Mouse (Mus musculus): ENCODE data around the gene Papln. TPM values are rescaled to one million over a fixed set of nuclear protein-coding genes. Genes with fewer than 3 reads are reported as not detected.

The Papln gene
- polyA plus RNA-seq, 1 experiment from 2014 or later, result 0.20 TPM

DNA sequence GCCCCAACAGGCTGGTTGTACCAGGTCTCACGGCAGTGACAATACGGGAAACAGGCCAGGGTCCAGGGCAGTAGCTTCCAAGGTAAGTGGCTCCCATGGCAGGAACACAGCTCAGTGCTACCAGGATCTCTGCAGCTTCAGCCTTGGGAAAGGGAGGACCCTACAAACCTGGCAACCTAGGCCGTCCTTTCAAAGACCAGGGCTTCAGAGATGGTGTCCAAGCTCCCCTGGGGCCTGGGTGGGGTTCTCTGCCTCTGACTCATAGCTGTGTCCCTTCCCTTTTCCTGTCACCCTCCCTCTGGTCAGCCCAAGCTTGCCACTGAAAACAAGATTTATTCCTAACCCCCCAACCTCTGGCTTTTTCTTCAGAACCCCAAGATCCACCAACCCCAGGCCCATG is 16.7 kb downstream of the Papln start:
- Histone ChIP-seq H3K36me3 (ENCODE audit: control insufficient read depth, insufficient read depth, low read length) (no peaks in the 10 kb centered on the region), H3K9ac (replicated peaks; ENCODE audit: low read depth, low read length) (no peak overlapping the region), H3K4me3 (ENCODE audit: low read depth, low read length) (no peak overlapping the region), H3K27ac (ENCODE audit: low read depth, low read length) (no peak overlapping the region), H3K9me3 (ENCODE audit: control insufficient read depth, low read length) (no peaks in the 10 kb centered on the region), H3K27me3 (ENCODE audit: control insufficient read depth, insufficient read depth, low read length) (no peaks in the 10 kb centered on the region), H3K4me1 (ENCODE audit: control insufficient read depth, insufficient read depth, low read length) (no peaks in the 10 kb centered on the region), H3K4me2 (ENCODE audit: low read depth, low read length) (no peak overlapping the region)
- WGBS, result 93% methylated on average over 3 of the region's 3 CpGs
- no peak for ATAC-seq (ENCODE audit: low read depth)

DNA sequence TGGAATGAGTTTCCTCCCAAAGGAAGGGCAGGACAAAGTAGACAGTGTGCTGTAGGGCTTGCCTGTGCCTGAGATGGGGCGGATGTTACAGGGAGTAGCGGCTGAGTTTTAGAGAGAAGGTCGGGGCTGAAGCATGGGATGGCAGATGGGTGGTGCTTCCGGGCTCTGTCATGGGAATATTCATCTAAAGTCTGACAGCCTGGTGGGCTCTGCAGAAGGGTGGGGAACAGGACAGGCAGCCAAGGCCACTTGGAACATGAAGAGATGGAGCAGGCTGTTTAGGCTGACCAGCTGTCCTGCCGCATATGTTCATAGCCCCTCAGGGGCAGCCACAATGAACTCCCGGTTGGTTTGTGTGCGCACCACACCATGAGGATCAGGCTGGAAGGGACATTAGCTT is 17.8 kb downstream of the Papln start:
- H3K36me3 ChIP-seq (ENCODE audit: control insufficient read depth, insufficient read depth, low read length), result no peaks in the 10 kb centered on the region
- no peaks in the 10 kb centered on the region for H3K9me3 ChIP-seq (ENCODE audit: control insufficient read depth, low read length)
- WGBS, result 62% methylated on average over 7 of the region's 7 CpGs
- ATAC-seq (ENCODE audit: low read depth), result no peak
- no peak overlapping the region for H3K27ac ChIP-seq (ENCODE audit: low read depth, low read length)
- H3K4me3 ChIP-seq (ENCODE audit: low read depth, low read length), result no peak overlapping the region
- H3K27me3 ChIP-seq (ENCODE audit: control insufficient read depth, insufficient read depth, low read length), result no peaks in the 10 kb centered on the region
- H3K4me2 ChIP-seq (ENCODE audit: low read depth, low read length), result no peak overlapping the region
- no peaks in the 10 kb centered on the region for H3K4me1 ChIP-seq (ENCODE audit: control insufficient read depth, insufficient read depth, low read length)
- no peak overlapping the region for H3K9ac ChIP-seq (replicated peaks; ENCODE audit: low read depth, low read length)

DNA sequence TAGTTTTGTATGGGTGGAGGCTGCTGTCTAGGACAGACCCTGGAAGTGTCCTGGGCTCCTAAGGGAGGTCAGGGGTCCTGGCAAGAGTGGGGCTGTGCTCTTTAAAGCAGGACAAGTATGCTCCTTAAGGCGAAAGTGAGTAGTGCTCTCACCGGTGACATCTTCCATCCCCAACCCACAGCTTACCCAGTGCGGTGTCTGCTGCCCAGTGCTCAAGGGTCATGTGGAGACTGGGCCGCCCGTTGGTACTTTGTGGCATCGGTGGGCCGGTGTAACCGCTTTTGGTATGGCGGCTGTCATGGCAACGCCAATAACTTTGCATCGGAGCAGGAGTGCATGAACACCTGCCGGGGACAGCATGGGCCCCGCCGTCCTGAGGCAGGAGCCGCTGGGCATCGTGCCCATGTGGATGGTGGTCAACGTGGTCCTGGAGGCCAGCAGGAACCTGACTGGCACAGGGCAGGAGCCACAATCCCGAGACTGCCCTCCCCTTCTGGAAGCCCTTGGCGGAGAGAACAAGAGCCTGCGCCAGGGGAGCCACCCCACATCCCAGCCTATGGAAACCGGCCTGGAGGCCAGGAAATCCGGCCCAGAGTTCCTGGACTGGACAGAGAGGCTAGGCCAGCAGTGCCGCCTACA is 18.3 kb downstream of the Papln start:
- Histone ChIP-seq H3K4me3 (ENCODE audit: low read depth, low read length) (no peak overlapping the region), H3K9ac (replicated peaks; ENCODE audit: low read depth, low read length) (no peak overlapping the region), H3K36me3 (ENCODE audit: control insufficient read depth, insufficient read depth, low read length) (no peaks in the 10 kb centered on the region), H3K27ac (ENCODE audit: low read depth, low read length) (no peak overlapping the region), H3K4me1 (ENCODE audit: control insufficient read depth, insufficient read depth, low read length) (no peaks in the 10 kb centered on the region), H3K27me3 (ENCODE audit: control insufficient read depth, insufficient read depth, low read length) (no peaks in the 10 kb centered on the region), H3K9me3 (ENCODE audit: control insufficient read depth, low read length) (no peaks in the 10 kb centered on the region), H3K4me2 (ENCODE audit: low read depth, low read length) (no peak overlapping the region)
- 75% methylated on average over 23 of the region's 23 CpGs for WGBS
- no peak for ATAC-seq (ENCODE audit: low read depth)

DNA sequence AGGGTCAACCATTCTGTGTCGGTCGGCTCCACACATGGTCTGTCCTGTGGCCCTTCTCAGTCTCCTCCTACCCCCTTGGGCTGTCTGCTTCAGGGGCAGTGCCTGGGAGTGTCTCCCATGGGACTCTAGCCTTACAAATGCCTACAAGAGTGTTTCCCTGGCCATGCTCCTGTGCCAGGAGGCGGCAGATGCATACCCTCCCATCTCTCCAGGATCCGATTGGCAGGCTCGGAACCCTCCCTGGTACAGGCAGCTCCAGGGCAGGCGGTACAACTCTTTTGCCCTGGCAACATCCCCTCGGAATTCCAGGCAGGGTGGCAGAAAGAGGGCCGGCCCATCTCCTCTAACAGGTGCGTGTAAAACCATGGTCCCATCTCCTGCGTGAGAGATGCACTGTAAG is 19.2 kb downstream of the Papln start:
- no peak overlapping the region for H3K4me3 ChIP-seq (ENCODE audit: low read depth, low read length)
- no peaks in the 10 kb centered on the region for H3K4me1 ChIP-seq (ENCODE audit: control insufficient read depth, insufficient read depth, low read length)
- no peak for ATAC-seq (ENCODE audit: low read depth)
- no peaks in the 10 kb centered on the region for H3K36me3 ChIP-seq (ENCODE audit: control insufficient read depth, insufficient read depth, low read length)
- H3K9me3 ChIP-seq (ENCODE audit: control insufficient read depth, low read length), result no peaks in the 10 kb centered on the region
- WGBS, result 85% methylated on average over 10 of the region's 10 CpGs
- no peak overlapping the region for H3K4me2 ChIP-seq (ENCODE audit: low read depth, low read length)
- H3K9ac ChIP-seq (replicated peaks; ENCODE audit: low read depth, low read length), result no peak overlapping the region
- H3K27me3 ChIP-seq (ENCODE audit: control insufficient read depth, insufficient read depth, low read length), result no peaks in the 10 kb centered on the region
- no peak overlapping the region for H3K27ac ChIP-seq (ENCODE audit: low read depth, low read length)

DNA sequence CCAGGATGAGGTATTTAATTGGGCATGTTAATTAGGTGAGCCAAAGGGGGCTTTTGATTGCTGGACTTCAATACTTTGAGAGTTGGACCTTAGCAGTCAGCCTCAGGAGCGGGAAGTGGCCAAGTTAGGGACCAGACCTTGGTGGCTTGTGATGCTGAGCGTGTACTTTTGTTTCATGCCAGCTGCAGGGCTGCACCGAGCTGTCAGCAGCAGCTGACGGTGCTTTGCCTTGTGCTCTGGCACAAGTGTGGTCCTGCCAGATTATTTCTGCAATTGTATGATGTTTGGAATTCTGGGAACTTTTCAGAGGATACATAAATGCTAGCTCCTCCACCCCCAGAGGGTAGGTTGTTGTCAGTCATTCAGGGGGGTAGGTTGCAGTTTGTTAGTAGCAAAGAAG is 21.9 kb downstream of the Papln start:
- WGBS, result 61% methylated on average over 4 of the region's 4 CpGs
- H3K27ac ChIP-seq (ENCODE audit: low read depth, low read length), result no peak overlapping the region
- H3K4me1 ChIP-seq (ENCODE audit: control insufficient read depth, insufficient read depth, low read length), result no peaks in the 10 kb centered on the region
- no peak overlapping the region for H3K9ac ChIP-seq (replicated peaks; ENCODE audit: low read depth, low read length)
- H3K4me2 ChIP-seq (ENCODE audit: low read depth, low read length), result no peak overlapping the region
- no peaks in the 10 kb centered on the region for H3K9me3 ChIP-seq (ENCODE audit: control insufficient read depth, low read length)
- no peaks in the 10 kb centered on the region for H3K27me3 ChIP-seq (ENCODE audit: control insufficient read depth, insufficient read depth, low read length)
- H3K4me3 ChIP-seq (ENCODE audit: low read depth, low read length), result no peak overlapping the region
- H3K36me3 ChIP-seq (ENCODE audit: control insufficient read depth, insufficient read depth, low read length), result no peaks in the 10 kb centered on the region
- ATAC-seq (ENCODE audit: low read depth), result no peak

DNA sequence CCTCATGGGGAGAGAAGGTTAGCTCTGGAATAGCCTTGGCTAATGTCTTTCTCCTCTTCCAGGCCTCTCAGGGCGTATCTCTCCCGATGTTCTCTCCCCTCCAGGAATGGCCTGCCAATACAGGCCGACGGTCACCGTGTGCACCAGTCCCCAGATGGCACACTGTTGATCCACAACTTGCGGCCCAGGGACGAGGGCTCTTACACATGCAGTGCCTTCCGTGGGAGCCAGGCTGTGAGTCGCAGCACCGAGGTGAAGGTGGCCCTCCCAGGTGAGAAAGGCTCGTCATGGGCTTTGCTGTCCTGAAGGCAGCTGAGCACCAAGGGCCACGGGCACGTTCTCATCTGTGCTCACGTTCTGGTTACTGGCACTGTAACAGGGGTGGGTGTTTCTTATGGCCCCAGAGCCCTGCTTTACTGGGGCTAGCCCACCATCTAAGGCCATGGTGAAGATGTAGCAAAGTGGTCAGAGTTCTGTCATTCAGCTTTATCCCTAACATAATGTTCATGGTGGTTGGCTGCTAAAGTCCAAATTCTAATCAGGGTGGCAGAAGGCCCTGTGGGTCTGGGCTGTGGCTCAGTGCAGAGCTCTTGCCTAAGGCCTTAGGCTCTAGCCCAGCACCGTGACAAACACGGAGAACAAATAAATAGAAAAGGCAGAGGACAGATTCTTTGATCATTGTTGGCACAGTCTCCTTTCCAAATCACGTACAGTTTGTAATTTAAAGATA is 25.8 kb downstream of the Papln start:
- H3K9ac ChIP-seq (replicated peaks; ENCODE audit: low read depth, low read length), result no peak overlapping the region
- 90% methylated on average over 17 of the region's 17 CpGs for WGBS
- H3K27me3 ChIP-seq (ENCODE audit: control insufficient read depth, insufficient read depth, low read length), result no peaks in the 10 kb centered on the region
- no peaks in the 10 kb centered on the region for H3K4me1 ChIP-seq (ENCODE audit: control insufficient read depth, insufficient read depth, low read length)
- no peaks in the 10 kb centered on the region for H3K9me3 ChIP-seq (ENCODE audit: control insufficient read depth, low read length)
- H3K27ac ChIP-seq (ENCODE audit: low read depth, low read length), result no peak overlapping the region
- no peak overlapping the region for H3K4me2 ChIP-seq (ENCODE audit: low read depth, low read length)
- no peaks in the 10 kb centered on the region for H3K36me3 ChIP-seq (ENCODE audit: control insufficient read depth, insufficient read depth, low read length)
- no peak overlapping the region for H3K4me3 ChIP-seq (ENCODE audit: low read depth, low read length)
- no peak for ATAC-seq (ENCODE audit: low read depth)

DNA sequence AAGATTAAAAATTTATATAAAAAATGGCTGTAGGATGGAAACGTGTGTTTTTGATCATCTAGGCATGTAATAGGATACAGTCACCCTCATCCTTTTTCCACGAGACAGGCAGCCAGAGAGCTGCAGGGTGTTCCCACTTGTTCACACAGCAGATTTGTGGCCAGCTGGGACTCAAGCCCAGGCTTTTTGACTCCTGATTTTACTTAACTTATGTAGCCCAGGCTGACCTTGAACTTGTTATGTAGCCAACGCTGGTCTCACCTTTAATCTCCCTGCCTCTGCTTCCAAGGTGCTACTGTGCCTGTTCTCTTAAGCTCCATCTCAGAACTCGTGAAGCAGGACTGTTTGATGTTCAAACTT is 26.3 kb downstream of the Papln start:
- Histone ChIP-seq H3K27me3 (ENCODE audit: control insufficient read depth, insufficient read depth, low read length) (no peaks in the 10 kb centered on the region), H3K36me3 (ENCODE audit: control insufficient read depth, insufficient read depth, low read length) (no peaks in the 10 kb centered on the region), H3K4me2 (ENCODE audit: low read depth, low read length) (no peak overlapping the region), H3K4me1 (ENCODE audit: control insufficient read depth, insufficient read depth, low read length) (no peaks in the 10 kb centered on the region), H3K9me3 (ENCODE audit: control insufficient read depth, low read length) (no peaks in the 10 kb centered on the region), H3K4me3 (ENCODE audit: low read depth, low read length) (no peak overlapping the region), H3K27ac (ENCODE audit: low read depth, low read length) (no peak overlapping the region), H3K9ac (replicated peaks; ENCODE audit: low read depth, low read length) (no peak overlapping the region)
- no peak for ATAC-seq (ENCODE audit: low read depth)
- WGBS, result 61% methylated on average over 4 of the region's 4 CpGs

DNA sequence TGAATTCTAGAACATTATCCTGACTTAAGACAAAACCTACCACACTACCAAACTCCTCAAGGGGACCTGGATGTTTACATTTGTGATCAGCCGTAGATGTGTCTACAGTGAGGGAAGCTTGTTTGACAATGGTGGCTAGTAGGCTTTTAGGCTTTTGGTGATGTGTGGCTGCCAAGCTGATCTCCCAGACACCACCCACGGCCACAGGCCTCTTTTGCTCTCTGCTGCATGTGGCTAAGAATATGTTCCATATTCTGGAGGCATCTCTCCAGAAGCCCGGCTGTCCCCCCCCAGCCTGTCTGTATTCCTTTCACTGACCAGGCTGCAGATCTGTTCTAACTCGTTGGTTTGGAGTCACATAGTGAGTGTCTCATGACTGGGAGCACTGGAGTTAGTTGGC is 27.3 kb downstream of the Papln start:
- no peak for ATAC-seq (ENCODE audit: low read depth)
- Histone ChIP-seq H3K27me3 (ENCODE audit: control insufficient read depth, insufficient read depth, low read length) (no peaks in the 10 kb centered on the region), H3K27ac (ENCODE audit: low read depth, low read length) (no peak overlapping the region), H3K36me3 (ENCODE audit: control insufficient read depth, insufficient read depth, low read length) (peaks cover 4% of the 10 kb centered on the region; the same call in 1 of the 2 replicates), H3K4me2 (ENCODE audit: low read depth, low read length) (no peak overlapping the region), H3K9me3 (ENCODE audit: control insufficient read depth, low read length) (no peaks in the 10 kb centered on the region), H3K4me1 (ENCODE audit: control insufficient read depth, insufficient read depth, low read length) (no peaks in the 10 kb centered on the region), H3K9ac (replicated peaks; ENCODE audit: low read depth, low read length) (no peak overlapping the region), H3K4me3 (ENCODE audit: low read depth, low read length) (no peak overlapping the region)
- 91% methylated on average over 4 of the region's 4 CpGs for WGBS

DNA sequence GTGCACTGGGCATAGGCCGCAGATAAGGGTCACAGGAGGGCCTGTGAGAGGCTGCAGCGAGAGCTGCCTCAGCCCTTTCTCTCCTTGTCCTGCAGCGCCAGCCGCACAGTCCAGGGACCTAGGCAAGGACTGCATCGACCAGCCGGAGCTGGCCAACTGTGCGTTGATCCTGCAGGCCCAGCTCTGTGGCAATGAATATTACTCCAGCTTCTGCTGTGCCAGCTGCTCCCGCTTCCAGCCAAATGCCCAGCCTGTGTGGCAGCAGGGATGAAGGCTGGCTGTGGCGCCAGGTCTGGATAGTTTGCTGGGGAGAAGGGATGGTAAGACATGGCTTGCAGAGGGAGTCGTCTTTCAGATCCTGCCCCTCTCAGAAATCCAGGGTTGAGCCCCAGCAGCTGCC is 28.3 kb downstream of the Papln start:
- Histone ChIP-seq H3K9me3 (ENCODE audit: control insufficient read depth, low read length) (no peaks in the 10 kb centered on the region), H3K4me2 (ENCODE audit: low read depth, low read length) (no peak overlapping the region), H3K36me3 (ENCODE audit: control insufficient read depth, insufficient read depth, low read length) (peaks cover 9% of the 10 kb centered on the region; the same call in 1 of the 2 replicates), H3K27me3 (ENCODE audit: control insufficient read depth, insufficient read depth, low read length) (no peaks in the 10 kb centered on the region), H3K4me1 (ENCODE audit: control insufficient read depth, insufficient read depth, low read length) (no peaks in the 10 kb centered on the region), H3K4me3 (ENCODE audit: low read depth, low read length) (no peak overlapping the region), H3K27ac (ENCODE audit: low read depth, low read length) (no peak overlapping the region), H3K9ac (replicated peaks; ENCODE audit: low read depth, low read length) (peak overlapping the region; percentile 2; the same call in 1 of the 2 replicates)
- WGBS, result 87% methylated on average over 10 of the region's 10 CpGs
- ATAC-seq (ENCODE audit: low read depth), result no peak
